Mouse (Mus musculus): ENCODE measurements around the gene Mast4.

DNA sequence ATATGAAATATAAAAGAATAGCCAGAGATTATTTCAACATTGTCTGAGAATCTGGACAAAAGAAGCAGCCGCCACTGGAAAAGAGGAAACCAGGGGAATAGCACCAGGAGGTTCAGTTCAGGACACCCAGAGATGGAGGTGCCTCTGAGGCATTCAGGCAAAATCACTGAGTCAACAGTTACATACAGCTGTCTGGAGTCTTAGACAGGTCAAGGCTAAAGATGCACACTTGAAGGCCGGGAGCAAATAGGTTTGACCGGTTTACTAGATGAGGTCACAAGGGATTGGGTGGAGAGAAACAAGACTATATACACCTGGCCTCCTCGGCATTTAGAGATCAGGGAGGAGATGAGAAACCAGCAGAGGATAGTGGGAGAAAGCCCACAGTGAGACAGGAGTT, 127.1 kb downstream of the Mast4 start:
- TF ChIP-seq CTCF (conservative IDR thresholded peaks at IDR 0.05 in 1 of 2, IDR thresholded peaks at IDR 0.05 in 1 of 2; ENCODE audit: low read depth in 2 of 2, low read length in 2 of 2) (no peak), EP300 (IDR thresholded peaks at IDR 0.05; ENCODE audit: low read length) (no peak), MAX (IDR thresholded peaks at IDR 0.05; ENCODE audit: low read length) (no peak), POLR2A (IDR thresholded peaks at IDR 0.05; ENCODE audit: low read depth, low read length) (no peak)

Measured in CH12.LX (cell line).